ENCODE assay signal across 15 mouse cellular contexts in the genomic region with DNA sequence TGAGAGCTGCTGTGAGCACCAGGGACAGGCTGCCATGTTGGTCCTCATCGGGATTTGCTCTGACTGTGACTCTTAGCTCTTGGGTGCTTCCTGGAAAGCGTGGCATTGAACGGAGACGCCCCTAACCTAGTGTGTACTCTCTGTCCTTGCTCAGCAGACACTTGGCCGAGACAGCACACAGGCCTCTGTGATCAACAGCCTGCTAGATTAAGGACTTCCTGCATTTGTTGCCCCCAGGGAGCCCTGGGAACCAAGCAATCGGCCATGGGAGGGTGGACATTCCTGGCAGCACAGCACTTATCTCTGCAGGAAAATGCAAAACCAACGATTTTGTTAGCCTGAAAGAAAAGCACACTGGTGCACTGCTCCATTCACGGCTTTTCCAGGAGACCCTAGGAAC. TPM values are rescaled to one million over a fixed set of nuclear protein-coding genes. Genes with fewer than 3 reads are reported as not detected.
DNase-seq lines count a peak whose midpoint lies in the region; ATAC-seq lines count a peak whose summit lies in the region.
"Had no signal": no experiment of that assay in that cellular context is flagged by ENCODE, and none has a peak within 500 bp of the region (broad histone marks: within the 10 kb centered on the region; RNA-seq: fewer than 3 reads in every experiment).

No protein-coding gene starts in this region.

- H3K27me3 ChIP-seq in hindbrain, embryonic 13.5 days, result no peaks in the 10 kb centered on the region
- H3K27me3 ChIP-seq in hindbrain, embryonic 12.5 days, result no peaks in the 10 kb centered on the region
- no peaks in the 10 kb centered on the region for H3K27me3 ChIP-seq in heart, embryonic 14.5 days (ENCODE audit: control insufficient read depth, insufficient read depth, low read length)
- H3K27me3 ChIP-seq: limb, embryonic 12.5 days had no signal

- DNase-seq in lung, postnatal 10 days, result peak; percentile 67
- DNase-seq in lung, postnatal 14 days, result no peak
- DNase-seq in yolk sac, embryonic 10.5 days (ENCODE audit: low spot score), result peak; percentile 12
- DNase-seq in retina, postnatal 1 day, result no peak
- DNase-seq: cerebellum, adult 18-20 months; forebrain, postnatal 0 days; gastrocnemius, postnatal 10 days; kidney, postnatal 36 days; midbrain, embryonic 14.5 days had no signal

- 0 out of 2 replicates have a peak overlapping the region, but pooled peaks have one; percentile 12 for H3K27ac ChIP-seq in hindbrain, embryonic 13.5 days
- H3K27ac ChIP-seq in hindbrain, embryonic 12.5 days, result no peak overlapping the region
- H3K27ac ChIP-seq in heart, embryonic 14.5 days (replicated peaks in 1 of 2; ENCODE audit: control insufficient read depth in 1 of 2, insufficient read depth in 1 of 2, low read depth in 2 of 2, low read length in 2 of 2), result peak overlapping the region; percentile 4 to 54
- H3K27ac ChIP-seq: limb, embryonic 12.5 days had no signal

- no peak overlapping the region for H3K9ac ChIP-seq in hindbrain, embryonic 13.5 days
- H3K9ac ChIP-seq in hindbrain, embryonic 12.5 days, result no peak overlapping the region
- no peak overlapping the region for H3K9ac ChIP-seq in heart, embryonic 14.5 days (ENCODE audit: low read length)
- H3K9ac ChIP-seq: forebrain, postnatal 0 days; limb, embryonic 12.5 days had no signal

- no peak for ATAC-seq in hindbrain, embryonic 13.5 days (ENCODE audit: low FRiP score)
- ATAC-seq in hindbrain, embryonic 12.5 days (ENCODE audit: low FRiP score), result no peak
- ATAC-seq in heart, embryonic 14.5 days (ENCODE audit: insufficient number of reproducible peaks, insufficient read depth, low FRiP score, low read depth), result peak; percentile 51; the same call in 1 of the 2 replicates
- ATAC-seq: forebrain, postnatal 0 days; intestine, embryonic 16.5 days had no signal

- H3K36me3 ChIP-seq in hindbrain, embryonic 13.5 days, result no peaks in the 10 kb centered on the region; the same call in 1 of the 2 replicates
- H3K36me3 ChIP-seq in hindbrain, embryonic 12.5 days, result no peaks in the 10 kb centered on the region
- H3K36me3 ChIP-seq in heart, embryonic 14.5 days (ENCODE audit: control insufficient read depth, insufficient read depth, low read length), result no peaks in the 10 kb centered on the region
- H3K36me3 ChIP-seq: G1E; limb, embryonic 12.5 days had no signal

- no peak overlapping the region for H3K4me2 ChIP-seq in hindbrain, embryonic 13.5 days
- H3K4me2 ChIP-seq in hindbrain, embryonic 12.5 days (replicated peaks), result no peak overlapping the region
- H3K4me2 ChIP-seq in heart, embryonic 14.5 days (ENCODE audit: low read length), result peak overlapping the region; percentile 25
- H3K4me2 ChIP-seq: limb, embryonic 12.5 days had no signal

- H3K9me3 ChIP-seq in hindbrain, embryonic 13.5 days, result no peaks in the 10 kb centered on the region
- H3K9me3 ChIP-seq in hindbrain, embryonic 12.5 days (replicated peaks), result no peaks in the 10 kb centered on the region
- no peaks in the 10 kb centered on the region for H3K9me3 ChIP-seq in heart, embryonic 14.5 days (ENCODE audit: control insufficient read depth, low read length)
- H3K9me3 ChIP-seq: limb, embryonic 12.5 days had no signal

- 69% methylated on average over 8 of the region's 8 CpGs for WGBS in hindbrain, embryonic 13.5 days
- WGBS in hindbrain, embryonic 12.5 days, result 65% methylated on average over 8 of the region's 8 CpGs
- 19% methylated on average over 8 of the region's 8 CpGs for WGBS in heart, embryonic 14.5 days

- H3K4me3 ChIP-seq in hindbrain, embryonic 13.5 days, result no peak overlapping the region
- no peak overlapping the region for H3K4me3 ChIP-seq in hindbrain, embryonic 12.5 days
- H3K4me3 ChIP-seq in heart, embryonic 14.5 days (ENCODE audit: control insufficient read depth in 1 of 2, insufficient read depth in 1 of 2, low read depth in 1 of 2, low read length in 2 of 2), result no peak overlapping the region
- H3K4me3 ChIP-seq: limb, embryonic 12.5 days had no signal

- H3K4me1 ChIP-seq in hindbrain, embryonic 13.5 days (replicated peaks), result peaks cover 14% of the 10 kb centered on the region
- H3K4me1 ChIP-seq in hindbrain, embryonic 12.5 days, result peaks cover 6% of the 10 kb centered on the region; the same call in 1 of the 2 replicates
- H3K4me1 ChIP-seq in heart, embryonic 14.5 days (ENCODE audit: control insufficient read depth in 2 of 2, insufficient read depth in 2 of 2, low read length in 2 of 2), result peaks cover 10 to 15% of the 10 kb centered on the region in 2 experiments

RNA-seq across cellular contexts. Expression of gene Pgbd5, which starts 18.0 kb away (rescaled TPM):
- 10.3 and 11.0 TPM in 2 replicates for polyA plus RNA-seq in hindbrain, embryonic 13.5 days (2015; fragmentation: Nextera tagmentation; extraction: Ambion mirVana)
- 5.9 and 6.4 TPM in 2 replicates for polyA plus RNA-seq in hindbrain, embryonic 12.5 days (2016; fragmentation: Nextera tagmentation; extraction: Ambion mirVana)
- 2.3 and 3.4 TPM in 2 replicates for polyA plus RNA-seq in heart, embryonic 14.5 days (2014; fragmentation: Nextera tagmentation; extraction: Ambion mirVana)
- polyA plus RNA-seq: G1E had no signal

Comparison
In these comparisons a context has a peak if more than half of its experiments do, and no peak if none do; other contexts are left out.
1. DNase-seq: peak in lung, postnatal 10 days (single experiment) and yolk sac, embryonic 10.5 days (single experiment); none in lung, postnatal 14 days (single experiment) and retina, postnatal 1 day (single experiment).